Mouse (Mus musculus) v-Abl transformed pro-B cells (cell line): ENCODE results near the gene Popdc2.

Experiments
- in situ Hi-C, 2 experiments: fragments of 400-800 bp; cut with MboI; formaldehyde crosslinking; loops; one replicate each; pipeline ENCODE4 v1.15.1; 2025; ENCODE audit not compliant: unreplicated experiment in 2 of 2

Gene Popdc2

DNA sequence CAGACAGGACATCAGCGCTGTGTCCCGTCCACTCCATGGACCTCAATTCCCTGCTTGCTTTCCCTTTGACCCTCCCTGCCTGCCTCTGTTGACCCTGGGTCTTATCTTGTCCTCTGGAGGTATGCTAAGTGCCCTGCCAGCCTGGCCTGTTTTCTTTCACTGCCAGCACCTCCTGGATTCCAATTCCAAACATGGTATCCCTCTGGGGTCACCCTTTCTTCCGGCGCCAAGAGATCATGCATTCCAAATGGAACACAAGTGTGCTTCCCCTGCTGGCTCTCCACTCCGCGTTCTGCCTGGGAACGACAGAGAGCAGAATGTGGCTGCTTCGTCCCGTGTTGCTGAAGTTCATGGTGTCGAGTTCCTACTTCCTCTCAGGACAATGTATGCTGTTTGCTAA is at the start of gene Popdc2:
Gene Popdc2, plus strand, starts transcription at position 277 of the 400 bp plus-strand sequence.
- in situ Hi-C loops, result no loop called here

DNA sequence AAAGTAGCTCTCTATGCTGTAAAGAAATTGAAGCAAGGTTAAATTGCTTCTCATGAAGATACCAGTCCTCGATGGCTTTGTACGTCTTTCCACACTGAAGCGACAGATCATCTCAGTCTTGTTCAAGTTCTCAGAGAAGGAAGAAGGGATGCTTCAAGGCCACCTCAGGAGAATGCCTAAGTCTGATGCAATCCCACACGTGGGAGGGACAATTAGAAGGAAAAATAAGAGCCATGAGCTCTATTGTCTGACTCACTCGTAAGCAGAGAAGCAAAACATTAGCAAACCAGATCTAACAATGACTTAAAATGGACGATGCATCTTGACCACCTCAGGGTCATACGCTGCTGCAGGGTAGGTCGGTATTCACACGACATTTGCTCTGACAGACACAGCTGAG is 43.5 kb upstream of the Popdc2 start:
- in situ Hi-C loops, result no loop called here

- in situ Hi-C loops, result no loop called here
These were observed 42.9 kb upstream of the Popdc2 start for GRCm38 (mm10) chr16:38319087-38319486.

DNA sequence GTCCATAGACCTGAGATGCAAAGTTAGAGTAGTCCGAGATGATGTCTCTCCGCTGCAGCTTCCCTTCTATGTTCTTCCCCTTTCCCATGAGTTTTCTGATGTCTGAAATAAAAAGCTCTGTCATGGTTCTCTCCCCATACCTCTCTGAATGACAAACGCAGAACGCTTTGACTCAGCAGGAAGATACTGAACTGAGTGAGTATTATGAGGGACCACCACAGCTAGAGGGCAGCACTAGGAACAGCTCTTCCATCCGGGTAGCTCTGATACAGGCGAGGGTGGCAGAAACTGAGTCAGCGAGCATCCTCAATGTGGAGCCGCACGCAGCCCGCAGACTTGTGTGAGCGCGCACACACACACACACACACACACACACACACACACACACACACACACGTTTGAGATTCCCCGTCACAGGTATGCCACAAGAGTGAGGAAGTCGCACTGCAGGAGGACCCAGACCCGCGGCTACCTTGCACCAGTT is 40.5 kb upstream of the Popdc2 start:
- in situ Hi-C loops, result no loop called here

- in situ Hi-C loops, result no loop called here
These were observed 37.7 kb upstream of the Popdc2 start for GRCm38 (mm10) chr16:38324311-38324710.

DNA sequence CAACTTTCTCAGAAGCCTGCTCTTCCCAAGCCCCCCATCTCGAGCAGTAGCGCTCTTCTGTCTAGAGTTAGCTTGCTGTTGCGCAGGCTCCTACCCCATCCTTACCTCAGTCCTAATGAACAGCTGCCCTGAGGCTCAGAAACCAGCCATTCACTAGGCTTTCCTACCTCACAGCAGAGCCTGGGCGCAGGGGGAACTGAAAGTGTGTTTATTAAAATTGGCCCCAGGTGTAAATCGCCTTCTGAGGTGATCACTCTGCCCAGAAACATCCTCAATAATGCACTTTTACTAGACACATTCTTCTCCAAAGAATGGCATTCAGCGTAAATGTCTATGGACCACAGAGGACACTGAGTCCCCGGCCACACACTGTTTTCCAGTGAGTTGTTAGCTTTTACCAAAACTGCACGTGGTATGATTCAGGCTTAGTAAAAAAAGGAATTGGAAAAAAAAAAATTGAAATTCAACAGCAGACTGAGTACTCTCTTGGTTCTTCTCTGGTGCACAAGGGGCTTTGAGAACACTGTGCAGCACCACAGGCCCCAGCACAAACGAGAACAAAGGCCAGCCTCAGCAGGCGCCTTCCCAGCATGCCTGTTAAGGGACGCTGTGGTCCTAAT is 35.1 kb upstream of the Popdc2 start:
- in situ Hi-C loops, result loop anchor here in 1 of 2 experiments (25.0 kb wide), 1 partner anchor 735 kb away; no protein-coding TSS in a partner anchor

DNA sequence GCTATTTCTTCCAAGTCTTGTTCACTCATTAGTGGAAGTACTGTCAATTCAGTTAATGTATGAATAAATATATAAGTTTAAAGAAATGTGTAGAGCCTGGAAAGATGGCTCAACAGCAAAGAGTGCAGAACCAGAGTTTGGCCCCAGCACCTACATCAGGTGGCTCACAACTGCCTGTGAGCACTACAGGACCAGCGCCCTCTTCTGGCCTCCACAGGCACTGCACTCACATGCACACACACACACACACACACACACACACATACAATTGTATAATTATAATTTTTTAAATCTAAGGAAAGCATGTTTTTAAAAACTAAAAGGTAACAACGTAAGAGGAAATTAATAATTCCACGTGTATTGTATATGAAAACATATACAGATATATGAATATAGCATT is 32.7 kb upstream of the Popdc2 start:
- in situ Hi-C loops, result loop anchor here in 1 of 2 experiments (25.0 kb wide), 1 partner anchor 733 kb away; no protein-coding TSS in a partner anchor

- in situ Hi-C loops, result loop anchor here (10.0 to 25.0 kb wide), 2 partner anchors 650 to 728 kb away; no protein-coding TSS in a partner anchor
These were observed 27.6 kb upstream of the Popdc2 start for GRCm38 (mm10) chr16:38334431-38334830.

- in situ Hi-C loops, result loop anchor here (10.0 to 25.0 kb wide), 2 partner anchors 653 to 724 kb away; no protein-coding TSS in a partner anchor
These were observed 23.9 kb upstream of the Popdc2 start for GRCm38 (mm10) chr16:38338077-38338476.

DNA sequence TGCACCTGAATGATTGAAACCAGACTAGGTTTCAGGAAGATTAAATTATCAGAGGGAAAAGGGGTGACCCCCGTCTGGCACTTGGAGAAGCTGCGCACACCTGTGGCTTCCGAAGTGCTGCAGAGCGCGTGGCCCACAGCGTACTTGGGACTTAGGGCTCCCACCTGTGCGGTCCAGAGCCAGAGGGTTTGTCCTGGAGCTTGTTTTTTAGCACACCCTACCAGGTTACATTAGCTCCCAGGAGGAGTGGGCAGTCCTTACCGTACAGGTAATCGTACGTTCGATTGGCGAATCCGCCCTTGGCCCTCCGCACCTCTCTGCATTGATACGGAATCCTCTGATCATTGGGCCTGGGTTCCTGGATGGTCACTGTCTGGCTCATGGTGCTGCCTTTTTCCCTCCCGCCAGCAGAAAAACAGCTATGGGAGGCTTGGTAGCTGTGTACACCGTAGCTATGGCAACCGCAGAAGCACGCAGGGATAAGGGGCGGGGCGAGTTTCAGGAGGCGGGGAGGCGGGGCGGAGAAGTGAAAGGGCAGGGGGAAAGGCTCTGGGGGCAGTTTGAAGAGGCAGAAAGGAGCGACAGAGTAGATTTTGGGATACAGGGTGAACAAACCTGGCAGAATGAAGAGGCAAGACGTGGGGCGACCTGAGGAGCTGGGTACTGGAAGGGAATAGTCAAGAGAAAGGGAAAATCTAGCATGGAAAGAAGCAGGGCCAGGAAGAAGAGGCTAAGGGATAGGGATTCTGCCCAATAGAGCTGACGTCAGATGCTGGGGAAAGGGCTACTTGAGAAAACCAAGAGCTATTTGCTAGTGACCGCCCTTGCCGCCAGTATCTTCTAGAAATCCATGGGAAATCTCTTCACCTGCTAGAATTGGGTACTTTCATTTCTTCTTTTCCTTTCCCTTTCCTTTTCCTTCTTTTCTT is 20.3 kb upstream of the Popdc2 start, which contains the start of gene Maats1:
Gene Maats1, minus strand, starts transcription at position 748 of the 929 bp plus-strand sequence.
- in situ Hi-C loops, result loop anchor here (10.0 to 25.0 kb wide), 6 partner anchors 383 to 721 kb away; partner anchors contain the start of gene Upk1b (in 1 of the 2)

DNA sequence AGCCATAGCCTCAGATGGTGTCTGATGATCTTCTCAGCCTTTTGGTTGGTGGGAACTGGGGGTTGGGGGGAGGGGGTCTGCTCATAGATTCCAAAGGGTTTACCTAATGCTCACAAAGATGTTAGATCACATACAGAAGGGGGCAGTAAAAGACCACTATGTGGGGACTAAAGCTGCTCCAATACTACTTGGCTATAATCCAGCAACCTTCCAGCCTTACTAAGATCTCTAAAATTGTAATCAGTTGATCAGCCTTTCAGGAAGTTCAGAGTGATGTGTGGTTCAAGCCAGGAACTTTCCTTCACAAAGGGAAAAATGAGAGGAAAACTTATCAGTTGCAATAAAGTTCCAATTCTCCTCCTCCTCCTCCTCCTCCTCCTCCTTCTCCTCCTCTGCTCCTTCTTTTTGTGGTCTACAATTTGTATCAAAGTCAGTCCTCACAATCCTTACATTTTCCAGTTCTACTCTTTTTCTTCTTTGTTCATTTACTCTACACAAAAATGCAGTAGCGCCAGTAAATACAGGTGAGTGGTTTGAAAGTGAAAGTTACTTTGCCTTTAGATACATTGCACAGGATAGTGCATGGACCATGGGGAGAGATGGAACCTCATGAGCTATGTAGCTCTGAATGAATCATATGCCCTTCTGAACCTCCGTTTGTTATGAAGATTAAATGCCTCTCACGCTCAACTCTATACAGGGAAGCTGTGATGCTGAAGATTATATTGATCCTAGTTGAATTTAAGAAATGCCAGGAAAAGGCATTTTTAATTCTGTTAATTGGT is 16.9 kb upstream of the Popdc2 start:
- in situ Hi-C loops, result loop anchor here (5.0 to 25.0 kb wide), 8 partner anchors 137 to 717 kb away; partner anchors contain the start of gene Upk1b (in 1 of the 2)

- in situ Hi-C loops, result loop anchor here (5.0 to 25.0 kb wide), 8 partner anchors 136 to 716 kb away; partner anchors contain the start of gene Upk1b (in 1 of the 2)
These were observed 15.3 kb upstream of the Popdc2 start, which contains the start of the genes Cox17 and Gm21987 for GRCm38 (mm10) chr16:38346529-38347325. TSS of gene Cox17 (plus strand) at chr16:38346991. TSS of gene Gm21987 (plus strand) at chr16:38347040.

DNA sequence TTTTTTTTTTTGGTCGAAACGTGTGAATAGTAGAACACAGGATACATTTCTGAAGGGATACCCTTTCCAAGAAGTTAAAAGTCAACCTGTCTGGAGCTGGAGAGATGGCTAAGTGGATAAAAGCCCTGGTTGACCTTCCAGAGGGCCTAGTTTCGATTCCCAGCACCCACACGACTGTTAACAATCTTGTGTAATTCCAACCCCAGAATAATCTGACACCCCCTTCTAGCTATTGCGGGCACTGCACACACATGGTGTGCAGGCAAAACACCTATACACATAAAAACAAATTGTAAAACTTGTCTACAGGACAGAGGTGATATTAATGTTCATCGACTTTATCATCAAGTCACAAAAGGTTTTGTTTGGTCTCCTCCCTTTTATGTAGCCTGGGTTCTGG is 14.4 kb upstream of the Popdc2 start:
- in situ Hi-C loops, result loop anchor here (5.0 to 25.0 kb wide), 8 partner anchors 135 to 715 kb away; partner anchors contain the start of gene Upk1b (in 1 of the 2)

DNA sequence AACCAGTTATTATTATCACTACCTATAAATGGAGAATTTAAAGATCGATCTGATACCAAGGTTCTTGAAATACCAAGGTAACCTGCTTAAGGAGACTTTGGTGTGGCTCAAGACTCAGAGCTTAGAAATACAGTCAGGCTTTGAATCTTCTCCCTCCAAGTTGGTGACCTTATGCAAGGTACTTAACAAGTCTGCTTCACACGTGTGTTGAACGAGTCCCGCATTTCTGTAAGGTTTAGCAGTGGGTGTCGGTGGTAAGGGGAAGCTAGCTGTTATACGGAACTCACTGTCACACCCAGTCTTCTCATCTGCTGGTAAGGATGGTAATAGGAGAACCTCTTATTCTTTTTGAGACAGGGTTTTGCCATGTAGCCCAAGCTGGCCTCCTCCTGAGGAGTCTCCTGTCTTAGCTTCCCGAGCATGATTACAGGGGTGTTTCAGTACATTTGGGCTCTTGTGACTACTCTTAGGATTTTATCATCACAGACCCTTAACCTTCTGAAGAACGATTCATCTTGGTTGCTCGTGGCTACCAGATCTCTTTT is 13.7 kb upstream of the Popdc2 start:
- in situ Hi-C loops, result loop anchor here (5.0 to 25.0 kb wide), 8 partner anchors 134 to 714 kb away; partner anchors contain the start of gene Upk1b (in 1 of the 2)

DNA sequence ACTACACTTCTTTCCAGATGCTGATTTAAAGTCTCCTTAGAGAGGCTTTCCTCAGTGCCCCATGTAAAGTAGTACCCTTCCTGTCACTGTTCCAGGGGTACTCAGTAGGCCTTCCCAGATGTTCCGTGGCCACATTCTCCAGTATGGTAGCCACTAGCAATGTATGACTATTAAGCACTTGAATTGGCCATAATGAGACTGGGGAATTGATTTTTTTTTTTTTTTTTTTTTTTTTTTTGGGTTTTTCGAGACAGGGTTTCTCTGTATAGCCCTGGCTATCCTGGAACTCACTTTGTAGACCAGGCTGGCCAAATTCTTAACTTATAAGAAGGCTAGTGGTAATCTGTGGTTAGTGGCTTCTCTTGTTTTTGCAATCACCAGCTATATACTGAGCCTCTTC is 12.1 kb upstream of the Popdc2 start:
- in situ Hi-C loops, result loop anchor here (5.0 to 25.0 kb wide), 8 partner anchors 132 to 712 kb away; partner anchors contain the start of gene Upk1b (in 1 of the 2)

DNA sequence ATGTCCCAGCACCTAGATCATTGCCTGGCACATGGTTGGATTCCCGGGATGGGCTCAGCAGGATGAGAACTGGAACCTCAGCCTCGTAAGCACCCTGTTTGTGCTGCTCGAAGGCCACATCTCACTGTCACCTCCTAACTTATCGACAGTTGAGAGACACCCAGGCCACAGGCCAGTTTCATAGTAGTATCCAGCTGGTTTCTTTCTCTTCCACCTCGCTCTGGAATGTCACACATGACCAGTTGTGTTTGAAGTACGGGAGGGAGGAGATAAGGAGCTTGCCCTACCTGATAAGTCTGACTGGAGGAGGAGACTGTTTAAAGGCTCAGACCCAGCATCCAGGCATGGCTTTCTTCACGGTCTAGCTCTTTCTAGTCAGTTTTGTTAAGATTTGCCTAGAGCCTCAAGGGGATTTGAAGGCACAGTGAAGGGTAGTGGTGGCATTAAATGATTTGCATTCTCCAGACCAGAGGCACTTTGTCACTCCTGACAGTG is 11.6 kb upstream of the Popdc2 start:
- in situ Hi-C loops, result no loop called here

DNA sequence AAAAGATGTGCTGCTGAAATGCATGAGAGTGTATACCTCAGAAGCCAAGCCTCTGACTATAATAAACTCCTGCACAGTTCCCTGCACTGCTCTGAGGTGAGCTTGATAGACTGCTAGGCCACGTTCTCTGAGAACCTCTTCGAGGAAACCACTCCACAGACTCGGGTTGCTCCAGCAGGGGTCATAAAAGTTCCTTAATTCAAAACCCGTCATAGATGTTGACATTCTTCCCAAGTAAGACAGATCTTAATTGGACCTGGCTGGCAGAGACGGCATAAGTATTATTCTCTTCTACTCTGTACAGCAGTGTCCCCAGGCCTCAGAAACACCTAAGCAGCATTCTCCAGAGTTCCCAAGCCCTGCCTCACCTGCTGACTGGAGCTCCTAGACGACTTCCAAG is 11.1 kb upstream of the Popdc2 start:
- in situ Hi-C loops, result no loop called here

GRCm38 (mm10) chr16:38352031-38352430 is 10.0 kb upstream of the Popdc2 start:
- in situ Hi-C loops, result no loop called here
